Mouse (Mus musculus): ENCODE results near the gene Nkx2-1.

The Nkx2-1 gene

DNA sequence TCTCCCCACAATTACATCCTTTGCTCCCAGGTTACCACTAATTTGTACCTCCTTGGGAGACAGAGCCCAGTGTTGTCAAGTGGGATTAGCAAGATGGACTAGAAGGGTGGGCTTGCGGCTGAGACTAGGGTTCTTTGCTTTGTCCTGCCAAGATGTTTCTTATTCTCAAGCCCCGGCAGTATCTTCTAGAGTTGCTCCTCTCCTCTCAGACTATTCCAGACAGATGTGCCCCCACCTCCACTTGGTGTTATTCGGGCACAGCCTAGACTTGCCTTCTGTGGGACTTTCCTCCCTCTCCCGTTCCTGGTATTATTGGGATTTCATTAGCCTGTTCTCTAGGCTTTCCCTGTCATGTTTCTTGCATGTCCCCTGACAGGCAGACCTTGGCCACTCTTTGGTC lies 14.5 kb downstream of the Nkx2-1 start:
- no peak for DNase-seq (ENCODE audit: low read depth)

DNA sequence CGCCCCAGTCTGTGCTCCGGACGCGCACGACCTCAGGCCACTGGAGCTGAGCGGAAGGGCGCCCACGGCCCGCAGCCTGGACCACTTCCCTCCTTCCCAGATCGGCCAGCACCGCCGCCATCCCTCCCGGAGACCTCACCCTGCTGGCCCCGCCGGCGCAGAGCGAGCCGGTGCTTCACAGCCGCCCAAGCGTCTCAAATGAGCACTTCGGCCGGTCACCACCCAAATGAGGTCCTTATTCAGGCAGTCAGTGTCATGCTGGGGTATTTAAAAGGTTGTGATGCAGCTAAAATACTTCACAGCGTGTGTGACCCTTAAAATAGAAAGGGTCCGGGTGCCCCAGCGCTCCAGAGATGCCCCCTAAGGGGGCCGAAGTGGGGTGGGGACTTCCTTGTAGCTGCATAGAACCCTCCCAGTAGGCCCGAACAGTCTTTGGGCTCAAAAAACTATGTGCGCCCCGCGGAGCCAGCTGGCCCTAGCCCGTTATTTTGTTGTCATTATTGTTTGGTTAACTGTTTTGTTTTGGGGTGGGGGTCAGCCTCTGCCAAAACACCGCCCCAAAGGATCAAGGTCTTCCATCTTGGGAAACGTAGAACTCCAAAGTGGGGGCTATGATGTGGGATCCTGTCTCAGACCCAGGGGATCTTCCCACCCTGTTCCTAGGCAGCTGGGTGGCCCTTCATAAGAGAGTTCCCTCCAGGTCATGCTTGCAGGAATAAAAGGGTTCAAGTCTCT lies 15.4 kb downstream of the Nkx2-1 start:
- no peak for DNase-seq (ENCODE audit: low read depth)

DNA sequence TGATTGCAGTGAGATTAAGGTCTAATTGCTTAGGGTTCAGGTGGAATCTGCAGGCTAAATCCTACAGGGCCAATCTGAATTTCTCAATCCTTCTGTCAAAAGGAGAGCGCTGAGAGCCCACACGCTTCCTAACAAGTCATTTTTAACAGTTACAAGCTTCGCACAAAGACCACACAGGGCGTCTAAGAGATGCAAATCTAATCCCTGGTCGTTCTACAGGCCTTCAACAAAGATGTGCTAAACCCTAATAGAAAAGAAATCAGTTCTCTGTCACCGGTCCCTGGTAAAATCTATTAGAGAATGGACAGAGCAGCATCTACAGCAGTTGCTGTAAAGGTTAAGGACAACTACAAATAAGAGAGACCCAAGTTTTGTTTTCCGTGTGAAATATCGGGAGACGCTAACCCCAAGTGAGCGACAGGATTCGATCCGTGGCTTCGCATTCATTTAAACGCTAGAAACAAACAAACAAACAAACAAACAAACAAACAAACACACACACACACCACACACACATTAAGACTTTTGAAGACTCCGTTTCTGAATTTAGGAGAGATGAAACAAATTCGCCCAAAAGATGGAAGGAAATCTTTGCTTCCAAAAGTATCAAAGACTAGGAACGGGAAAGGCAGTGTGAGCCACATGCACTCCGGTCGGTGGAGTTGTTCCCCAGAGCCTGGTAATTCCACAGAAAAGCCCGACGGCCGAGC lies 16.2 kb downstream of the Nkx2-1 start:
- DNase-seq (ENCODE audit: low read depth): no peak

DNA sequence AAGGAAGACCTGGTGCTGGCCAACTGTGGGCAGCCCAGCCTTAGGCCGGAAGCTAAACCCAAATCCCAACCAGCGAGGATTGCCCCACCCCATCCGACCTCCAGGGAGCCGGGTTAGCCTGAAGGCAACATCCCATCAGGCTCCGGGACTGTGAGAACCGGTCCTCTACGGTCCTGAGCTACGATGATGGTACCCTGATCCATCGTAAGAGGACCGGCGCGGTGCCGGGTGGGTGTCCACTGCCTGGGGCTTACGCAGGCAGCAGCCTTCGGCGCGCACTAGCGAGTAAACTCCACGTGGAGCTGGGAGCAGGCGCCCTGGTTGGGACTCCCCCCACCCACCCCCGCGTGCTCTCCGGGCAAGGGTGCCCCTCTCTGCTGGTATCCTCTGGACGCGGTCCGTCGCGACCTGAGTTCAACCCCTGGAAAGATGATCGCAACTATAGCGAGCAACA lies 16.9 kb downstream of the Nkx2-1 start:
- no peak for DNase-seq (ENCODE audit: low read depth)

DNA sequence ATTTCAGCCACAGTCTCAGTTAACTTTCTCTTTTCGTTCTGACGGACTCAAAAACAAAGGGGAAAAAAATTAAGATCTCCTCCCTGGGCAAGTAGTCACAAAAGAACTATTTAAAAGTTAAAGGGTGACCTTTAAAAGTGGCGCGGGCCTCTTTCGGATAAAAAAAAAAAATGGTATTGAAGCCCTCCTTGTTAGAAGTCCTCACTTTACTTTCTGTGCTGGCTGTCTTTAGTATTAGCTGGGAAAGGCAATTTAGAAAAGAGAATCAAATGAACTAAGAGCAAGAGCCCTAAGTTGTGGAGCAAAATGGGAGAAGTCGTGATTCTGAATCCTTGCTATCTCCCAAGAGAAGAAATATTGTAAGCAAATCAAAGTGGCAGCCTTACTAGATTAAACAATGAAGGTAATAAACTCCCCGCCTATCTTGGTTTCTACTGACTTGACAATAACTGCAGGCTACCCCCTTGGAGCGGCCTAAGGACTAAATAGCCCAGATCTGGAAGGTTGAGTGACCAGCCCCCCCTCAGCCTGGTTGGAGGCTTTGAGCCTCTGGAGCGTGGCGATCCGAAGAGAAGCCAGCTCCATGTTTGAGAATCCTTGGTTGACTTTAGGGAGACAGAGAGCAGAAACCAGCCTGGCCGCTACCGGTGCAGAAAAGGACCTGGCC lies 17.5 kb downstream of the Nkx2-1 start:
- DNase-seq (ENCODE audit: low read depth): no peak

DNA sequence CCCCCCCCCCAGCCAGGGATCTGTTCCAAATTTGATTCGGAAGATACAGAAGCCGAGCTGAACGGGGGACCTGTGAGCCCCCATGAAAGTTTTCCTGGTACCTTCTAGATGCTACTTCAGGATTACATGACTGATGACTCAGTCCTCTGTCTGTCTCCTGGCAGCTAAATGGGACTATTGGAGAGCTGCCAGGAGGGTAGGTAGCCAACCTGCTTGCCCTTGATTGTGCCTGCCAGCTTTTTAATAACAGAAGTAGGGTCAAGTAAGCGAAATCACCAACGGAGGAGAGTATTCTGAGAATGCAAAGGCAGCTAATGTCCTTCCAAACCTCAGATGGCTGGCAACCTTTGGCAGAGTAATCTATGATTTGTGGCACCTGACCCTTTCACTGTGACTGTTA lies 18.5 kb downstream of the Nkx2-1 start:
- DNase-seq (ENCODE audit: low read depth): no peak

DNA sequence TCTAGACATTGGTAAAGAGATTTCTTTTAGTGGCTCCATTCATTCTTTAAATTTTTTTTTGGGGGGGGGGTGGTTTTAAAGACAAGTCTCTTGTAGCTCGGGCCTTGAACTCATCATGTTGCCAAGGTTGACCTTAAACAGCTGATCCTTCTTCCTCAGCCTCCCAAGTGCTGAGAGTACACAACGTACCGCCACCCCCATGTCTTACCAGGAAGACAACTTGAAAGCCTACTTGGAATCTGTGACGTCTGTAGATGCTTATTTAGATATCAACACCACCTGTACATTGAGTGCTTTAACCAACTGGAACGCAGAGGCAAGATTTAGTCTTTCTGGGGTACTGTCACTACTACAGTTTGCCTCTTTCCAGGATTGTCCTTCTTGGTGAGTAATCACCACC lies 21.9 kb downstream of the Nkx2-1 start:
- DNase-seq (ENCODE audit: low read depth): no peak

DNA sequence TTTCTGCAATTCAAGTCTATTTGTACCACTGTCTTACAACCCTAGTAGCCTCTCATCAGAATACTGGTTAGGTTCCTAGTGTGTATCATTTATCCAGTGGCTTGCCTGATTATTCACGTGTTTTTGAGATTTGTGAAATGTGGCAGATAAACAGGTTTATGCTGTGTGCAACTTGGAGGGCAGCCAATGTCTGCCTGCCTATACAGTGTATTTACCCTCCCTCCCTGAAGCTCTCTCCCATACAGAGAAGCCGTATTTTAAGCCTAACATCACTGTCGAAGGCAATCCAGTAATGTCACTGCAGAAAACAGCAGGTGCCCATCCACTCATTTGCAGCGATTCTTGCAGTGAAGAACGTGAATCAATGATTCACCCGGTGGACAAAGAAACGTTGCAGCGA lies 28.3 kb downstream of the Nkx2-1 start:
- no peak for DNase-seq (ENCODE audit: low read depth)

DNA sequence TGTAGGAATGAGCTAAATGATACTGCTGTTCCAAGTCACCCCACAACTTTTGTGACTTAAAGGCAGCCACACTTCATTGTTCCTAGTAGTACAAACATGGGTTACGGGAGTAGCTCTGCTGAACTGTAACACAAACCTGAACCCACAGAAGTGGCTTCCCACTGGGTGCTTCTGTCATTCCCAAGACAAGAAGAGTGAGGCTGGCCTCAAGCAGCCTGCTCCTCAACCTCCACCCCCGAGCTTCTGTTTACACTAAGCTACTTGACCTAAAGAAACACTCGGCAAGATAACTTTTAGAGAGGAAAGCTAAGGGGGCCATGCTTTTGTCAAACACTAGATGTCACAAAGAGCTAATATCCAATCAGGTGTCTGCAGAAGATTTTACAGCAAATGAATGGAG lies 49.7 kb downstream of the Nkx2-1 start:
- DNase-seq (ENCODE audit: low read depth): no peak

DNA sequence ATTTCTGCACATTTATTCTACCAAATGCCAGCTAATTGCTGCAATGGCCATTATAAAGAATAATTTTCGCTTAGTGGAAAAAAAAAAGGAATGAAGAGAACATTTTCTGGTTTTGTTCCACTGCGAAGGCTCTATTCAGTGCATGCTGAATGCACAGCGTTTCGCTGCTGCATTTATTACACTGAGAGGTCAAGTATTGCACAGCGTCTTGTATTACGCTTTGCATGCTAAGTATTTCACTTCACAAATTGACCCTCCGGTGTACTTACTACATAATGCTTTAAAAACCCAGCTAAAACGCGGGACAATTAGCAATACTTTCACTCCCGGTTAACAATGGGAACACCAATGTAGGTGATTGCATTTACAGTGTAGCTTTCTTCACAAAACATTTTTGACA lies 54.1 kb downstream of the Nkx2-1 start:
- no peak for DNase-seq (ENCODE audit: low read depth)

Measured in c-Kit-positive CD71-negative TER-119-negative erythroid progenitor cells, embryonic 14.5 days (primary cell).